Mouse (Mus musculus) G1E (cell line): ENCODE measurements around the gene Lyst. TPM values are rescaled to one million over a fixed set of nuclear protein-coding genes. Genes with fewer than 3 reads are reported as not detected.

ENCODE experiments used
- ATAC-seq: 2 replicates; pipeline ENCODE4 v1.8.0; 2016; ENCODE audit warnings: mild to moderate bottlenecking; ENCODE audit not compliant: insufficient number of reproducible peaks, poor library complexity, low FRiP score, severe bottlenecking; ENCODE audit errors: extremely low read depth
- DNase-seq: peaks from one replicate; pipeline ENCODE4 v3.0.0; 2012; ENCODE audit warnings: low spot score
- H3K27me3 ChIP-seq: 2 replicates; pipeline ENCODE4 v1.6.1; 2012; ENCODE audit warnings: mild to moderate bottlenecking, low read length, inconsistent platforms; ENCODE audit not compliant: insufficient read depth
- H3K36me3 ChIP-seq: replicated peaks from 2 replicates; pipeline ENCODE3; 2012; ENCODE audit warnings: mild to moderate bottlenecking, inconsistent platforms
- H3K4me1 ChIP-seq: 2 replicates; pipeline ENCODE4 v1.6.1; 2012; ENCODE audit warnings: low read depth, low read length, inconsistent platforms, mixed read lengths; ENCODE audit not compliant: insufficient read depth
- H3K4me3 ChIP-seq: 2 replicates; pipeline ENCODE4 v1.5.1; 2012; ENCODE audit warnings: low read depth, mild to moderate bottlenecking, inconsistent platforms, low read length, moderate library complexity, mixed read lengths
- H3K9me3 ChIP-seq: replicated peaks from 2 replicates; pipeline ENCODE4 v1.6.1; 2012; ENCODE audit warnings: inconsistent platforms
- CTCF ChIP-seq: IDR thresholded peaks from 2 replicates; pipeline ENCODE4 v1.5.1; 2012; ENCODE audit warnings: low read depth, low read length, inconsistent platforms, mixed read lengths
- GATA1 ChIP-seq: IDR thresholded peaks from 2 replicates; pipeline ENCODE4 v1.6.1; 2012; ENCODE audit warnings: borderline replicate concordance, low read length, inconsistent platforms, mixed read lengths
- GATA2 ChIP-seq: IDR thresholded peaks from 2 replicates; pipeline ENCODE4 v1.6.1; 2012; ENCODE audit warnings: low read depth, low read length, inconsistent platforms, borderline replicate concordance
- POLR2AphosphoS5 ChIP-seq: IDR thresholded peaks from 2 replicates; pipeline ENCODE4 v1.6.1; 2012; ENCODE audit warnings: low read depth, low read length, inconsistent platforms; ENCODE audit not compliant: insufficient replicate concordance
- TAL1 ChIP-seq: conservative IDR thresholded peaks from 2 replicates; pipeline ENCODE4 v1.6.1; 2012; ENCODE audit warnings: low read depth, low read length, inconsistent platforms, mixed read lengths
- polyA plus RNA-seq: library from polyadenylated mRNA; stranded (reverse); fragments of >175 nt; gene quantifications from 2 replicates; pipeline ENCODE4 v1.2.3, GENCODE M21; 2012
- total RNA-seq, 2 experiments: library from RNA; stranded (forward) in 1 of 2; stranded (reverse) in 1 of 2; fragments of 200-1000 nt in 1 of 2; fragments of >200 nt in 1 of 2; fragmentation: Nextera tagmentation in 1 of 2; gene quantifications; 2 replicates each; pipeline ENCODE4 v1.2.3; 2014 to 2017

Gene Lyst
- total and polyA plus RNA-seq, 3 experiments, result 0.57 to 22.0 (median 19.2) TPM

GRCm38 (mm10) chr13:13612882-13613281, 22.7 kb downstream of the Lyst start:
- DNase-seq, result no peak
- no peaks in the 10 kb centered on the region for H3K27me3 ChIP-seq
- peaks cover 7% of the 10 kb centered on the region for H3K36me3 ChIP-seq
- H3K4me3 ChIP-seq, result no peak overlapping the region
- no peaks in the 10 kb centered on the region for H3K9me3 ChIP-seq
- no peak for ATAC-seq
- no peaks in the 10 kb centered on the region for H3K4me1 ChIP-seq
- no peak for TF ChIP-seq TAL1
- no peak for TF ChIP-seq GATA2
- TF ChIP-seq CTCF, result no peak
- TF ChIP-seq POLR2AphosphoS5, result no peak
- TF ChIP-seq GATA1, result no peak

GRCm38 (mm10) chr13:13614235-13614634, 24.0 kb downstream of the Lyst start:
- DNase-seq (no peak), ATAC-seq (no peak)
- Histone ChIP-seq H3K4me3 (no peak overlapping the region), H3K27me3 (no peaks in the 10 kb centered on the region), H3K36me3 (peaks cover 9% of the 10 kb centered on the region), H3K9me3 (no peaks in the 10 kb centered on the region), H3K4me1 (no peaks in the 10 kb centered on the region)
- TF ChIP-seq GATA2 (no peak), TAL1 (no peak), CTCF (no peak), GATA1 (no peak), POLR2AphosphoS5 (no peak)

GRCm38 (mm10) chr13:13621456-13621855, 31.3 kb downstream of the Lyst start:
- ATAC-seq, result no peak
- no peak for DNase-seq
- H3K36me3 ChIP-seq, result peaks cover 11% of the 10 kb centered on the region
- H3K4me1 ChIP-seq, result no peaks in the 10 kb centered on the region
- H3K4me3 ChIP-seq, result no peak overlapping the region
- H3K9me3 ChIP-seq, result no peaks in the 10 kb centered on the region
- H3K27me3 ChIP-seq, result no peaks in the 10 kb centered on the region
- no peak for TF ChIP-seq POLR2AphosphoS5
- TF ChIP-seq TAL1, result no peak
- TF ChIP-seq CTCF, result no peak
- no peak for TF ChIP-seq GATA2
- no peak for TF ChIP-seq GATA1

GRCm38 (mm10) chr13:13622565-13622964, 32.4 kb downstream of the Lyst start:
- Histone ChIP-seq H3K4me3 (no peak overlapping the region), H3K36me3 (peaks cover 5% of the 10 kb centered on the region), H3K27me3 (no peaks in the 10 kb centered on the region), H3K9me3 (no peaks in the 10 kb centered on the region), H3K4me1 (no peaks in the 10 kb centered on the region)
- no peak for ATAC-seq
- DNase-seq, result no peak
- TF ChIP-seq TAL1 (no peak), POLR2AphosphoS5 (no peak), CTCF (no peak), GATA2 (no peak), GATA1 (no peak)

GRCm38 (mm10) chr13:13633746-13634145, 43.5 kb downstream of the Lyst start:
- Histone ChIP-seq H3K4me3 (no peak overlapping the region), H3K36me3 (peaks cover 25% of the 10 kb centered on the region), H3K9me3 (no peaks in the 10 kb centered on the region), H3K27me3 (no peaks in the 10 kb centered on the region), H3K4me1 (no peaks in the 10 kb centered on the region)
- no peak for TF ChIP-seq TAL1
- ATAC-seq (no peak), DNase-seq (no peak)

GRCm38 (mm10) chr13:13634706-13635105, 44.5 kb downstream of the Lyst start:
- Histone ChIP-seq H3K4me3 (no peak overlapping the region), H3K27me3 (no peaks in the 10 kb centered on the region), H3K4me1 (no peaks in the 10 kb centered on the region), H3K9me3 (no peaks in the 10 kb centered on the region), H3K36me3 (peaks cover 25% of the 10 kb centered on the region)
- TF ChIP-seq TAL1, result no peak
- TF ChIP-seq GATA1, result no peak
- no peak for DNase-seq
- no peak for ATAC-seq

GRCm38 (mm10) chr13:13635224-13635623, 45.0 kb downstream of the Lyst start:
- no peaks in the 10 kb centered on the region for H3K27me3 ChIP-seq
- no peaks in the 10 kb centered on the region for H3K4me1 ChIP-seq
- TF ChIP-seq TAL1, result no peak
- no peak for TF ChIP-seq POLR2AphosphoS5
- TF ChIP-seq GATA1, result no peak
- peaks cover 25% of the 10 kb centered on the region for H3K36me3 ChIP-seq
- no peaks in the 10 kb centered on the region for H3K9me3 ChIP-seq
- ATAC-seq, result no peak
- DNase-seq, result no peak
- H3K4me3 ChIP-seq, result no peak overlapping the region

- DNase-seq (no peak), ATAC-seq (no peak)
- H3K27me3 ChIP-seq, result no peaks in the 10 kb centered on the region
- H3K4me3 ChIP-seq, result no peak overlapping the region
- H3K36me3 ChIP-seq, result peaks cover 25% of the 10 kb centered on the region
- H3K4me1 ChIP-seq, result no peaks in the 10 kb centered on the region
- no peaks in the 10 kb centered on the region for H3K9me3 ChIP-seq
- no peak for TF ChIP-seq GATA2
- no peak for TF ChIP-seq GATA1
- no peak for TF ChIP-seq CTCF
- TF ChIP-seq POLR2AphosphoS5, result no peak
- no peak for TF ChIP-seq TAL1
These were observed 47.4 kb downstream of the Lyst start for GRCm38 (mm10) chr13:13637577-13637976.
